Mouse (Mus musculus): ENCODE data around the gene Ppp1r10. TPM values are rescaled to one million over a fixed set of nuclear protein-coding genes. Genes with fewer than 3 reads are reported as not detected.

The Ppp1r10 gene
- polyA plus RNA-seq (2014; fragmentation: Nextera tagmentation; extraction: Ambion mirVana): 36.3 and 45.2 TPM in 2 replicates

GRCm38 (mm10) chr17:35916297-35917142, at the start of gene Ppp1r10, which contains the start of gene Mrps18b:
Gene Ppp1r10 (plus strand): TSS chr17:35916434.
Gene Mrps18b (minus strand): TSS chr17:35916389.
- DNase-seq: peak; percentile 100
- Histone ChIP-seq H3K4me1 (ENCODE audit: control insufficient read depth, insufficient read depth, low read length) (peaks cover 28% of the 10 kb centered on the region), H3K4me2 (ENCODE audit: low read length) (peak within 1 kb of the TSS; percentile 76), H3K27me3 (ENCODE audit: control insufficient read depth, insufficient read depth, low read length) (no peaks in the 10 kb centered on the region), H3K9ac (replicated peaks; ENCODE audit: low read length) (peak within 1 kb of the TSS; percentile 99), H3K36me3 (ENCODE audit: control insufficient read depth, insufficient read depth, low read length) (peaks cover 15% of the 10 kb centered on the region), H3K9me3 (ENCODE audit: control insufficient read depth, low read length) (no peaks in the 10 kb centered on the region), H3K27ac (replicated peaks; ENCODE audit: low read depth, low read length) (peak within 1 kb of the TSS; percentile 92), H3K4me3 (replicated peaks; ENCODE audit: low read depth, low read length) (peak within 1 kb of the TSS; percentile 79)
- WGBS: under 1% methylated on average over 83 of the region's 83 CpGs
- ATAC-seq (ENCODE audit: low FRiP score, low TSS enrichment): peak; percentile 94

- Histone ChIP-seq H3K36me3 (ENCODE audit: control insufficient read depth, insufficient read depth, low read length) (peaks cover 4% of the 10 kb centered on the region; the same call in 1 of the 2 replicates), H3K4me3 (replicated peaks; ENCODE audit: low read depth, low read length) (peak overlapping the region; percentile 79), H3K9me3 (ENCODE audit: control insufficient read depth, low read length) (no peaks in the 10 kb centered on the region), H3K27ac (replicated peaks; ENCODE audit: low read depth, low read length) (peak overlapping the region; percentile 97), H3K9ac (replicated peaks; ENCODE audit: low read length) (peak overlapping the region; percentile 93), H3K4me1 (ENCODE audit: control insufficient read depth, insufficient read depth, low read length) (peaks cover 46% of the 10 kb centered on the region), H3K27me3 (ENCODE audit: control insufficient read depth, insufficient read depth, low read length) (no peaks in the 10 kb centered on the region), H3K4me2 (ENCODE audit: low read length) (peak overlapping the region; percentile 91)
- WGBS: 7% methylated on average over 26 of the region's 26 CpGs
- DNase-seq (peak; percentile 55), ATAC-seq (ENCODE audit: low FRiP score, low TSS enrichment) (no peak)
Measured at GRCm38 (mm10) chr17:35866911-35867890, 49.0 kb upstream of the Ppp1r10 start.

- Histone ChIP-seq H3K4me2 (ENCODE audit: low read length) (peak overlapping the region; percentile 91), H3K4me3 (replicated peaks; ENCODE audit: low read depth, low read length) (peak overlapping the region; percentile 79), H3K36me3 (ENCODE audit: control insufficient read depth, insufficient read depth, low read length) (peaks cover 7% of the 10 kb centered on the region; the same call in 1 of the 2 replicates), H3K9ac (replicated peaks; ENCODE audit: low read length) (peak overlapping the region; percentile 93), H3K4me1 (ENCODE audit: control insufficient read depth, insufficient read depth, low read length) (peaks cover 52% of the 10 kb centered on the region), H3K9me3 (ENCODE audit: control insufficient read depth, low read length) (no peaks in the 10 kb centered on the region), H3K27me3 (ENCODE audit: control insufficient read depth, insufficient read depth, low read length) (no peaks in the 10 kb centered on the region), H3K27ac (replicated peaks; ENCODE audit: low read depth, low read length) (peak overlapping the region; percentile 97)
- ATAC-seq (ENCODE audit: low FRiP score, low TSS enrichment) (no peak), DNase-seq (no peak)
- 32% methylated on average over 17 of the region's 17 CpGs for WGBS
Measured at GRCm38 (mm10) chr17:35868165-35868820, 47.9 kb upstream of the Ppp1r10 start.

GRCm38 (mm10) chr17:35868961-35869345, 47.3 kb upstream of the Ppp1r10 start:
- ATAC-seq (ENCODE audit: low FRiP score, low TSS enrichment): no peak
- Histone ChIP-seq H3K27ac (replicated peaks; ENCODE audit: low read depth, low read length) (0 out of 2 replicates have a peak overlapping the region, but pooled peaks have one; percentile 43), H3K36me3 (ENCODE audit: control insufficient read depth, insufficient read depth, low read length) (peaks cover 13% of the 10 kb centered on the region), H3K9me3 (ENCODE audit: control insufficient read depth, low read length) (no peaks in the 10 kb centered on the region), H3K4me2 (ENCODE audit: low read length) (peak overlapping the region; percentile 91), H3K4me3 (replicated peaks; ENCODE audit: low read depth, low read length) (peak overlapping the region; percentile 79), H3K4me1 (ENCODE audit: control insufficient read depth, insufficient read depth, low read length) (peaks cover 52% of the 10 kb centered on the region), H3K9ac (replicated peaks; ENCODE audit: low read length) (peak overlapping the region; percentile 93), H3K27me3 (ENCODE audit: control insufficient read depth, insufficient read depth, low read length) (no peaks in the 10 kb centered on the region)
- WGBS: 4% methylated on average over 7 of the region's 7 CpGs
- DNase-seq: no peak

GRCm38 (mm10) chr17:35869346-35870067, 46.7 kb upstream of the Ppp1r10 start:
- peaks cover 19% of the 10 kb centered on the region for H3K36me3 ChIP-seq (ENCODE audit: control insufficient read depth, insufficient read depth, low read length)
- H3K27me3 ChIP-seq (ENCODE audit: control insufficient read depth, insufficient read depth, low read length): no peaks in the 10 kb centered on the region
- peak overlapping the region; percentile 93 for H3K9ac ChIP-seq (replicated peaks; ENCODE audit: low read length)
- H3K4me2 ChIP-seq (ENCODE audit: low read length): peak overlapping the region; percentile 91
- peaks cover 51% of the 10 kb centered on the region for H3K4me1 ChIP-seq (ENCODE audit: control insufficient read depth, insufficient read depth, low read length)
- peak overlapping the region; percentile 79 for H3K4me3 ChIP-seq (replicated peaks; ENCODE audit: low read depth, low read length)
- WGBS: 3% methylated on average over 7 of the region's 7 CpGs
- H3K27ac ChIP-seq (replicated peaks; ENCODE audit: low read depth, low read length): 0 out of 2 replicates have a peak overlapping the region, but pooled peaks have one; percentile 43
- ATAC-seq (ENCODE audit: low FRiP score, low TSS enrichment) (no peak), DNase-seq (peak; percentile 37)
- no peaks in the 10 kb centered on the region for H3K9me3 ChIP-seq (ENCODE audit: control insufficient read depth, low read length)

- ATAC-seq (ENCODE audit: low FRiP score, low TSS enrichment) (no peak), DNase-seq (no peak)
- Histone ChIP-seq H3K36me3 (ENCODE audit: control insufficient read depth, insufficient read depth, low read length) (peaks cover 27% of the 10 kb centered on the region), H3K27me3 (ENCODE audit: control insufficient read depth, insufficient read depth, low read length) (no peaks in the 10 kb centered on the region), H3K9me3 (ENCODE audit: control insufficient read depth, low read length) (no peaks in the 10 kb centered on the region), H3K9ac (replicated peaks; ENCODE audit: low read length) (peak overlapping the region; percentile 93), H3K4me3 (replicated peaks; ENCODE audit: low read depth, low read length) (peak overlapping the region; percentile 79), H3K4me2 (ENCODE audit: low read length) (peak overlapping the region; percentile 91), H3K27ac (replicated peaks; ENCODE audit: low read depth, low read length) (peak overlapping the region; percentile 43; the same call in 1 of the 2 replicates), H3K4me1 (ENCODE audit: control insufficient read depth, insufficient read depth, low read length) (peaks cover 44% of the 10 kb centered on the region)
- WGBS: 75% methylated on average over 9 of the region's 9 CpGs
Measured at GRCm38 (mm10) chr17:35870151-35870883, 45.9 kb upstream of the Ppp1r10 start.

DNA sequence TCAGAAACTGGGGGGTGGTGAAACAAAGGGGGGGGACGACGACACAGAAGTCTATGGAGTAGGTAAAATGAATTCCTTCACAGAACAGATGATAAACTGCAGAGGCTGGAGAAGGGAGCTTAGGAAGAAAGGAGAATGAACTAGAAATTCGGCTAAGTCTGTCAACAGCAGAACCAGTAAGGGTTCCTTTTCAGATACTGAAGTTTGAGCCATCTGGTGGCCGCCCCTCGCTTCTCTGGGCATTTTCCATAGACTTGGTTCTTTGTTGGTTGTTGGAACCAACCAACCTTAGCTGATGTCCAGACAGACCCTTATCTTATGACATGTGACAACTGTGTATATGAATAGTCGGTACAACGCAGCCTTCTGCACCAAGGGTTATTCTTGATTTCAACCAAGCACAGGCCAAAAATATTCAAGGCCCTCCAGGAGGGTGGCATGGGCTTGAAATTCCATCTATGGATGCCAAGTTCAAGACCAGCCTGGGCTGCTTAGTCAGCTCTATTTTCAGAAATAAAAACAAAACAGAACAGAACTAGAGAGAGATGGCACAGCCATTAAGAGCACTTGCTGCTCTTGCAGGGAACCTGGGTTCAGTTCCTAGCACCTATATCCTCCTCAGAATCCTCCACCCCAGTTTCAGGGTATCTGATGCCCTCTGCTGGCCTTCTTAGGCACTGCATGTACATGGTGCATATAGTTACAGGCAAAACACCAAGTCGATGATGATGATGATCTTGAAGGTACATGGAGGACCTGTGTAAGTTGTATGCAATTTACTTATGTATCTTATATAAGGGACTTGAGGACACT, 45.1 kb upstream of the Ppp1r10 start:
- Histone ChIP-seq H3K4me1 (ENCODE audit: control insufficient read depth, insufficient read depth, low read length) (peaks cover 44% of the 10 kb centered on the region), H3K4me2 (ENCODE audit: low read length) (peak overlapping the region; percentile 91), H3K36me3 (ENCODE audit: control insufficient read depth, insufficient read depth, low read length) (peaks cover 33% of the 10 kb centered on the region), H3K9ac (replicated peaks; ENCODE audit: low read length) (peak overlapping the region; percentile 93), H3K4me3 (replicated peaks; ENCODE audit: low read depth, low read length) (peak overlapping the region; percentile 79), H3K27me3 (ENCODE audit: control insufficient read depth, insufficient read depth, low read length) (no peaks in the 10 kb centered on the region), H3K9me3 (ENCODE audit: control insufficient read depth, low read length) (no peaks in the 10 kb centered on the region), H3K27ac (replicated peaks; ENCODE audit: low read depth, low read length) (no peak overlapping the region)
- ATAC-seq (ENCODE audit: low FRiP score, low TSS enrichment) (no peak), DNase-seq (no peak)
- 94% methylated on average over 8 of the region's 8 CpGs for WGBS
